Mouse (Mus musculus): Measurements from ENCODE around the gene Zswim9. TPM values are rescaled to one million over a fixed set of nuclear protein-coding genes. Genes with fewer than 3 reads are reported as not detected.

Gene Zswim9
- 2.4 and 2.7 TPM in 2 replicates for polyA plus RNA-seq (2012)

- no peak for TF ChIP-seq GATA1 (IDR thresholded peaks at IDR 0.05; ENCODE audit: low read length)
Observed at GRCm38 (mm10) chr7:13278308-13278891, at the start of gene Zswim9. TSS of gene Zswim9 (minus strand) at chr7:13278721.

GRCm38 (mm10) chr7:13324316-13324715 is 45.8 kb upstream of the Zswim9 start, which contains the start of gene Pla2g4c:
TSS of gene Pla2g4c (plus strand) at chr7:13324655.
- no peak for TF ChIP-seq GATA1 (IDR thresholded peaks at IDR 0.05; ENCODE audit: low read length)

GRCm38 (mm10) chr7:13321424-13321823 is 42.9 kb upstream of the Zswim9 start:
- TF ChIP-seq GATA1 (IDR thresholded peaks at IDR 0.05; ENCODE audit: low read length), result no peak

- TF ChIP-seq GATA1 (IDR thresholded peaks at IDR 0.05; ENCODE audit: low read length), result no peak
Observed at GRCm38 (mm10) chr7:13314095-13314597, 35.6 kb upstream of the Zswim9 start.

GRCm38 (mm10) chr7:13311401-13311800 is 32.9 kb upstream of the Zswim9 start:
- no peak for TF ChIP-seq GATA1 (IDR thresholded peaks at IDR 0.05; ENCODE audit: low read length)

- TF ChIP-seq GATA1 (IDR thresholded peaks at IDR 0.05; ENCODE audit: low read length), result no peak
Observed at GRCm38 (mm10) chr7:13310493-13311199, 32.1 kb upstream of the Zswim9 start.

- TF ChIP-seq GATA1 (IDR thresholded peaks at IDR 0.05; ENCODE audit: low read length), result no peak
Observed at GRCm38 (mm10) chr7:13309407-13309806, 30.9 kb upstream of the Zswim9 start.

GRCm38 (mm10) chr7:13303372-13303771 is 24.9 kb upstream of the Zswim9 start:
- no peak for TF ChIP-seq GATA1 (IDR thresholded peaks at IDR 0.05; ENCODE audit: low read length)

- TF ChIP-seq GATA1 (IDR thresholded peaks at IDR 0.05; ENCODE audit: low read length), result no peak
Observed at GRCm38 (mm10) chr7:13302780-13303179, 24.3 kb upstream of the Zswim9 start.

GRCm38 (mm10) chr7:13301643-13302042 is 23.1 kb upstream of the Zswim9 start:
- TF ChIP-seq GATA1 (IDR thresholded peaks at IDR 0.05; ENCODE audit: low read length), result no peak

- TF ChIP-seq GATA1 (IDR thresholded peaks at IDR 0.05; ENCODE audit: low read length), result no peak
Observed at GRCm38 (mm10) chr7:13298821-13299220, 20.3 kb upstream of the Zswim9 start.

GRCm38 (mm10) chr7:13297636-13298035 is 19.1 kb upstream of the Zswim9 start:
- TF ChIP-seq GATA1 (IDR thresholded peaks at IDR 0.05; ENCODE audit: low read length), result no peak

- TF ChIP-seq GATA1 (IDR thresholded peaks at IDR 0.05; ENCODE audit: low read length), result no peak
Observed at GRCm38 (mm10) chr7:13295256-13295655, 16.7 kb upstream of the Zswim9 start.

- TF ChIP-seq GATA1 (IDR thresholded peaks at IDR 0.05; ENCODE audit: low read length), result no peak
Observed at GRCm38 (mm10) chr7:13293878-13294855, 15.6 kb upstream of the Zswim9 start.

GRCm38 (mm10) chr7:13291370-13291769 is 12.8 kb upstream of the Zswim9 start:
- no peak for TF ChIP-seq GATA1 (IDR thresholded peaks at IDR 0.05; ENCODE audit: low read length)
